Mouse (Mus musculus) forebrain, embryonic 16.5 days (tissue): ENCODE results near the gene Rora. TPM values are rescaled to one million over a fixed set of nuclear protein-coding genes. Genes with fewer than 3 reads are reported as not detected.

Experiments used
- ATAC-seq: fragments of 200-750 bp; cut with Nextera tagmentation; 2 replicates; pipeline ENCODE4 v1.8.0; 2017; ENCODE audit warnings: mild to moderate bottlenecking, moderate library complexity
- H3K27ac ChIP-seq: fragments of 300-500 bp; sonication (generic); 2 replicates; pipeline ENCODE4 v1.5.1; 2014; ENCODE audit warnings: low read length, control low read depth
- H3K27me3 ChIP-seq: fragments of 300-500 bp; sonication (generic); replicated peaks from 2 replicates; pipeline ENCODE4 v1.6.1; 2014; ENCODE audit warnings: low read length; ENCODE audit not compliant: control insufficient read depth, insufficient read depth
- H3K36me3 ChIP-seq: fragments of 300-500 bp; sonication (generic); 2 replicates; pipeline ENCODE4 v1.6.1; 2014; ENCODE audit not compliant: control insufficient read depth, insufficient read depth
- H3K4me1 ChIP-seq: fragments of 300-500 bp; sonication (generic); replicated peaks from 2 replicates; pipeline ENCODE4 v1.6.1; 2014; ENCODE audit warnings: low read length; ENCODE audit not compliant: control insufficient read depth, insufficient read depth
- H3K4me2 ChIP-seq: fragments of 300-500 bp; sonication (generic); 2 replicates; pipeline ENCODE4 v1.6.1; 2014; ENCODE audit warnings: mild to moderate bottlenecking, low read length, control low read depth
- H3K4me3 ChIP-seq: fragments of 300-500 bp; sonication (generic); replicated peaks from 2 replicates; pipeline ENCODE4 v1.5.1; 2014; ENCODE audit warnings: mild to moderate bottlenecking, low read length, control low read depth
- H3K9ac ChIP-seq: fragments of 300-500 bp; sonication (generic); replicated peaks from 2 replicates; pipeline ENCODE4 v1.6.1; 2014; ENCODE audit warnings: low read depth, low read length, control low read depth
- H3K9me3 ChIP-seq: fragments of 300-500 bp; sonication (generic); 2 replicates; pipeline ENCODE4 v1.6.1; 2016; ENCODE audit warnings: low read length; ENCODE audit not compliant: control insufficient read depth
- WGBS: fragments of 180-500 bp; shearing (Covaris S2); extraction: QIAGEN DNeasy Blood & Tissue Kit; methylation state at CpG from one replicate; pipeline ENCODE4 v1.1.7; 2014; 5-methylcytosine and 5-hydroxymethylcytosine counted together
- polyA plus RNA-seq: library from polyadenylated mRNA; unstranded; fragments of >200 nt; fragmentation: Nextera tagmentation; extraction: Ambion mirVana; gene quantifications from 2 replicates; pipeline ENCODE4 v1.2.1, GENCODE M21; 2015

Rora gene
- polyA plus RNA-seq, 1 experiment from 2014 or later = 7.9 TPM

GRCm38 (mm10) chr9:68654039-68654332 lies 400 bp downstream of the Rora start:
- peak overlapping the region; percentile 97 for H3K4me2 ChIP-seq
- peak overlapping the region; percentile 70 for H3K9ac ChIP-seq
- ATAC-seq = peak; percentile 29; the same call in 1 of the 2 replicates
- no peaks in the 10 kb centered on the region for H3K27me3 ChIP-seq
- peak overlapping the region; percentile 79 for H3K27ac ChIP-seq
- under 1% methylated on average over 24 of the region's 28 CpGs for WGBS
- peaks cover 23% of the 10 kb centered on the region for H3K4me1 ChIP-seq
- peak overlapping the region; percentile 59 for H3K4me3 ChIP-seq
- H3K9me3 ChIP-seq = no peaks in the 10 kb centered on the region
- no peaks in the 10 kb centered on the region for H3K36me3 ChIP-seq

- Histone ChIP-seq H3K27me3 (no peaks in the 10 kb centered on the region), H3K4me3 (peak overlapping the region; percentile 59), H3K9me3 (no peaks in the 10 kb centered on the region), H3K4me2 (peak overlapping the region; percentile 97), H3K27ac (peak overlapping the region; percentile 79), H3K4me1 (peaks cover 23% of the 10 kb centered on the region), H3K9ac (peak overlapping the region; percentile 70), H3K36me3 (no peaks in the 10 kb centered on the region)
- under 1% methylated on average over 43 of the region's 43 CpGs for WGBS
- ATAC-seq = peak; percentile 43; the same call in 1 of the 2 replicates
Observed at GRCm38 (mm10) chr9:68654333-68655017, 889 bp downstream of the Rora start.

GRCm38 (mm10) chr9:68655018-68656005 lies 1.7 kb downstream of the Rora start:
- Histone ChIP-seq H3K27ac (no peak overlapping the region), H3K27me3 (no peaks in the 10 kb centered on the region), H3K9ac (peak overlapping the region; percentile 55), H3K4me3 (peak overlapping the region; percentile 59), H3K9me3 (no peaks in the 10 kb centered on the region), H3K36me3 (no peaks in the 10 kb centered on the region), H3K4me1 (peaks cover 23% of the 10 kb centered on the region), H3K4me2 (peak overlapping the region; percentile 97)
- ATAC-seq = peak; percentile 24
- under 1% methylated on average over 31 of the region's 31 CpGs for WGBS

- peaks cover 23% of the 10 kb centered on the region for H3K4me1 ChIP-seq
- H3K36me3 ChIP-seq = no peaks in the 10 kb centered on the region
- peak overlapping the region; percentile 97; the same call in 1 of the 2 replicates for H3K4me2 ChIP-seq
- H3K9me3 ChIP-seq = no peaks in the 10 kb centered on the region
- H3K4me3 ChIP-seq = no peak overlapping the region
- H3K27ac ChIP-seq = no peak overlapping the region
- H3K9ac ChIP-seq = no peak overlapping the region
- no peaks in the 10 kb centered on the region for H3K27me3 ChIP-seq
- no peak for ATAC-seq
- WGBS = 43% methylated on average over 5 of the region's 5 CpGs
Observed at GRCm38 (mm10) chr9:68656076-68656795, 2.6 kb downstream of the Rora start.

- H3K27ac ChIP-seq = no peak overlapping the region
- no peak for ATAC-seq
- no peaks in the 10 kb centered on the region for H3K27me3 ChIP-seq
- no peak overlapping the region for H3K4me3 ChIP-seq
- H3K36me3 ChIP-seq = no peaks in the 10 kb centered on the region
- H3K9me3 ChIP-seq = no peaks in the 10 kb centered on the region
- H3K4me2 ChIP-seq = no peak overlapping the region
- H3K4me1 ChIP-seq = peaks cover 23% of the 10 kb centered on the region
- 47% methylated on average over 6 of the region's 6 CpGs for WGBS
- no peak overlapping the region for H3K9ac ChIP-seq
Observed at GRCm38 (mm10) chr9:68656796-68657130, 3.2 kb downstream of the Rora start.

GRCm38 (mm10) chr9:68670731-68671130 lies 17.1 kb downstream of the Rora start:
- ATAC-seq = no peak
- Histone ChIP-seq H3K27me3 (no peaks in the 10 kb centered on the region), H3K36me3 (no peaks in the 10 kb centered on the region), H3K4me3 (no peak overlapping the region), H3K9ac (no peak overlapping the region), H3K27ac (no peak overlapping the region), H3K9me3 (no peaks in the 10 kb centered on the region), H3K4me2 (no peak overlapping the region), H3K4me1 (no peaks in the 10 kb centered on the region)
- 88% methylated on average over 3 of the region's 3 CpGs for WGBS

GRCm38 (mm10) chr9:68672459-68672858 lies 18.9 kb downstream of the Rora start:
- H3K27me3 ChIP-seq = no peaks in the 10 kb centered on the region
- no peak for ATAC-seq
- WGBS = 40% methylated on average over 5 of the region's 5 CpGs
- no peak overlapping the region for H3K4me3 ChIP-seq
- no peaks in the 10 kb centered on the region for H3K9me3 ChIP-seq
- H3K9ac ChIP-seq = no peak overlapping the region
- H3K4me1 ChIP-seq = no peaks in the 10 kb centered on the region
- no peak overlapping the region for H3K27ac ChIP-seq
- no peak overlapping the region for H3K4me2 ChIP-seq
- H3K36me3 ChIP-seq = no peaks in the 10 kb centered on the region

GRCm38 (mm10) chr9:68673221-68673620 lies 19.6 kb downstream of the Rora start:
- H3K27me3 ChIP-seq = no peaks in the 10 kb centered on the region

GRCm38 (mm10) chr9:68679871-68680374 lies 26.3 kb downstream of the Rora start:
- Histone ChIP-seq H3K4me3 (no peak overlapping the region), H3K27ac (no peak overlapping the region), H3K27me3 (no peaks in the 10 kb centered on the region), H3K4me1 (peaks cover 5% of the 10 kb centered on the region), H3K9ac (no peak overlapping the region), H3K36me3 (no peaks in the 10 kb centered on the region), H3K9me3 (no peaks in the 10 kb centered on the region), H3K4me2 (no peak overlapping the region)
- ATAC-seq = no peak
- 90% methylated on average over 12 of the region's 12 CpGs for WGBS

More at GRCm38 (mm10) chr9:68673221-68673620, 19.6 kb downstream of the Rora start:
- H3K4me2 ChIP-seq = no peak overlapping the region
- H3K4me1 ChIP-seq = no peaks in the 10 kb centered on the region
- ATAC-seq = no peak
- no peak overlapping the region for H3K9ac ChIP-seq
- H3K4me3 ChIP-seq = no peak overlapping the region
- no peaks in the 10 kb centered on the region for H3K9me3 ChIP-seq
- H3K27ac ChIP-seq = no peak overlapping the region
- 52% methylated on average over 1 of the region's 1 CpGs for WGBS
- no peaks in the 10 kb centered on the region for H3K36me3 ChIP-seq
